Mouse (Mus musculus): ENCODE data around the gene Egr4. TPM values are rescaled to one million over a fixed set of nuclear protein-coding genes. Genes with fewer than 3 reads are reported as not detected.
A peak's percentile ranks its signal among the peaks of the same experiment; 100 is the strongest.

The Egr4 gene
- under 1 TPM in 1 of 2 experiments, not detected in 1; 0.21 TPM for total RNA-seq (2021)
- long read RNA-seq, experiment 1: 0 reads
- long read RNA-seq, experiment 2: 0 reads

DNA sequence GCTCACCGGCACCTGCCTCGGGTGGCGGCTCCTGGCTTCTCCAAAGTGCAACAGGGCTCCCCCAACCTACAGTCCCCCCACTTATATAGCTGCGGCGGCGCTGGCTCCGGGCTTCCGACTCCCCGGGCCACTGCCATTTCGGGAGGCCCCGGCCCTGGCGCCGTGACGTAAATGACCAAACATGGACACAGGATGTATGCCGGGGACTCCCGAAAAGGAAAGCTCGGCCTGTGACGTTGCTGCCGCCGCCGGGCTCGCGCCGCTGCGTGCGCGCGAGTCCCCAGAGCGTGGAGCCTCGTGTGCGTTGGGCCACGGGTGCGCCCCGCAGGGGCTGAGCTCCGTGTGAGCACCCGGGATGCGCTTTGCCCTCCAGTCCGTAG, at the start of gene Egr4:
Egr4 (minus strand) TSS at position 59 of the 380 bp plus-strand sequence.
- DNase-seq: peak; percentile 64

DNA sequence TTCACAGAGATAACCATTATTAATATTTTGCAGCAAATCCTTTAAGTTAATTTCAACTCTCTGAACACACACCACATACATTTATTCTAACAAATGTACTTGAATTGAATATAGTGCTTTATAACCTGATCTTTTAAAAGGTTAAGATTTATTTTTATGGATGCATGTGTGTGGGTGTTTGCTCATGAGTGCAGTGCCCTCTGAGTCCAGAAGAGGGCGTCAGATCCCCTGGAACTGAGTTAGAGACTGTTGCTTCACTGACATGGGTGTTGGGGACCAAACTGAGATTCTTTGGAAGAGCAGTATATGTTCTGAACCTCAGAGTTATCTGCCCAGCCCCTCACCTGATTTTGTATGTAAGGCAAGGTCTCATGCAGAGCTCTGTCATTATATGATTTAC, 49.0 kb upstream of the Egr4 start:
- DNase-seq: no peak

DNA sequence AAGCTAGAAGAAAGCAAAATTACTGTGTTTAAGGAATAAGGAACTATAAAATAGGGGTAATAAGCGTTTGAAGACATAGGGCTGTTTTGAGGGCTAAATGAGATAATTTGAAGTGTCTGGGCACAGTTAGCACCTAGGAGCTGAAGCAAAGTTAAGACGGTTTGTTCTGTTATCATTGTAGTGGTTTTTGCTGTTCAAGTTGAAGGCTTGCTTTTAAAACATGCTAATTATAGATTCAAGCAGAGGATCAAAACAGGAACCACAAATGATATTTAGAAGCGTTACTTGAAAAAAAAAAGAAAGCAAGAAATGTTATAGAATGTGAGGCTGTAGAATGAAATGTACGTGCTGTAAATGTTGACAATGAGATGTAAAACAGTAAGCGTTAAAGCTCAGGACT, 34.3 kb upstream of the Egr4 start:
- DNase-seq: no peak

DNA sequence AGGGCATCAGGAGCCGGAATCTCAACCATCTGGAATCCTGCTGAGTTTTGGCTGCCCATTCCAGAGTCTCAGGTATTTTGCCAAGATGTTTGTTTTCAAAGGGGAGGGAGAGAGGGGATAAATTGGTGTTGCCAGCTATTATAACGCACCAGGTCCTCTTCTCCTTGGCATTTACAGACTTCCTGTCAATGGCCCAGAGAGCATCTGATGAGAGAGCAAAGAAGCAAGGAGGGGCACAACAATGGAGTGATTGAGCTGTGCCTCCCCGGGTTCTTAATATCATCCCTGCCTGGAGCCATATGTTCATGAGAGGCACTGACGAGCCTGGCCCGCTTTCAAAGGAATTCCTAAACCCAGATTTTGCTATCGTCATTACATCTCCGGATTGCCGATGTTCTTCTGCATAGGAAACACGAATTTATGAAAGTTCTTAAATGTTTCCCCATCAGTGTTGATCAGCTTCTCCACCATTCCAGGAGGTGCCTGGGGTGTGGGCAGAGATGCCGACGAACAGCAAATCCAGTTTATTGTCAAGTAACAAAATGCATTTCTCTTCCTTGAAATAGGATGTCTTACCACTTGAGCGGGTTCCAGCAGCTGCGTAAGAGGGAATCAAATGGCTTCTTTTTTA, 31.0 kb upstream of the Egr4 start:
- no peak for DNase-seq

DNA sequence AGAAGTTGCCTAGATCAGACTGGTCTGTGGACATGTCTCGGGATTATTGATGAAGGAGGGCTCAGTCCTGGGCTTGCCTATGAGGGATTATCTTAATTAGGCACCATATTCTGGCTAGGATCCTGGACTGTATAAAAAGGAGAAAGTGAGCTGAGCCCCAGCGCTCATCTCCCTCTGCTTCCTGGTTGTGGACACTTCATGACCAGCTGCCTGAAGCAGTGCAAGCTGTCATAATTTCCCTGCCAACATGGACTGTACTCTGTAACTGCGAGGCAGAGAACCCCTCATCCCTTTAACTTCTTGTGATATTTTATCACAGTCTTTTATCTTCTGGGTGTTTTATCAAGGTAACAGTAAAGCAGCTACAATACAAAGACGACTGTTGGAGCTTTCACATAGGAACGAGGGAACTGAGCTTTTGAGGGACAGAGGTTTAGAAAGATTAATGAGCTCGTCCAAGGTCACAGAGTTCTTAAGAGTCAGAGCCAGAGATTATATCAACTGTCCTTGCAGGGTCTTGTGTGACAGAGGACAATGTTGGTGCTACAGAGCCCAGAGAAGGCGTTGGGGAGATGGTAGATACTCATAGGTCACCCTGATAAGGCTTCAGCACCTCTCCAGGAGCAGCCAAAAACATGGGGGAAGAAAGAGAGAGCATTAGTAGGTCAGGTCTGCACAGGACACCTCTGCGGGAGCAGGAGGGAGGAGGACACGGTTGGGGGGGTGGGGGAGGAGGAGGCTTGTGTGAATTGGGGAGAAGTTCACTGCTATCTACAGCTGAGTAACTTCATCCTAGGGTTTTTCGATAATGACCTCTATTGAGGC, 30.2 kb upstream of the Egr4 start:
- DNase-seq: no peak

DNA sequence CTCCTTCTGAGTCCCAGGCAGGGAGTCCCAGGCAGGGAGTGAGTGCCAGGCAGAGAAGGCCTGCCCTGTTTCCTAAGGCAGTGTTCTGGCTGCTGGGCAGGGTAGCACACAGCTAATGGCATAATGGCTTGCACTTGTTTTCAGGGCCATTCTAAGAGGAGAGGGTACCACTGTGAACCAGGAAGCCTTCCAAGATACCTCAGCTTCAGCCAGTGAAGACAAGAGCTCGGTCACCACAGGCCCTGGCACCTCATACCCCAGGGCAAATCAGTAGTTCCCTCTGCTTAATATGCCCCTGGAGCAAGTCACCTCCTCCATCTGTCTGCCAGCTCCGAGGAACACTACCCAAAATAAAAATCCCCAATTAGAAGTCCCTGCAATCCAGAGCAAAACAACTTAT, 9.4 kb upstream of the Egr4 start:
- DNase-seq: no peak

DNA sequence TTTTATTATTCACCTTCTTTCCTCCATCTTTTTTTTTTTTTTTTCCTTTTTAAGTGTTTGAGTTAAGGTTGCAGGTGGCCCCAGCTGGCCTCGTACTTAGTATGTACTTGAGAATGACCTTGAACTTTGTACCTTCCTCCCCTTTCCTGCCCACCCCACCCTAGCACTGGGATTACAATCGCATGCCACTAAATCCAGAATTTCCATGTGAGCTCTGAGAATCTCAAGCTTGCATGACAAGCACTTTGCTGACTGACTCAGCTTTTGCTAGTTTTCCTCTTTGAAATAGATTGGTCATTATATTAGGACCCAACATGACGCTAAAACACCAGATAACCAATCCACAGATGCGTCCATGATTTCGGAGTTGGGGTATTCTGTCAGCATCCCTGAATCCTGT, 8.6 kb upstream of the Egr4 start:
- no peak for DNase-seq

DNA sequence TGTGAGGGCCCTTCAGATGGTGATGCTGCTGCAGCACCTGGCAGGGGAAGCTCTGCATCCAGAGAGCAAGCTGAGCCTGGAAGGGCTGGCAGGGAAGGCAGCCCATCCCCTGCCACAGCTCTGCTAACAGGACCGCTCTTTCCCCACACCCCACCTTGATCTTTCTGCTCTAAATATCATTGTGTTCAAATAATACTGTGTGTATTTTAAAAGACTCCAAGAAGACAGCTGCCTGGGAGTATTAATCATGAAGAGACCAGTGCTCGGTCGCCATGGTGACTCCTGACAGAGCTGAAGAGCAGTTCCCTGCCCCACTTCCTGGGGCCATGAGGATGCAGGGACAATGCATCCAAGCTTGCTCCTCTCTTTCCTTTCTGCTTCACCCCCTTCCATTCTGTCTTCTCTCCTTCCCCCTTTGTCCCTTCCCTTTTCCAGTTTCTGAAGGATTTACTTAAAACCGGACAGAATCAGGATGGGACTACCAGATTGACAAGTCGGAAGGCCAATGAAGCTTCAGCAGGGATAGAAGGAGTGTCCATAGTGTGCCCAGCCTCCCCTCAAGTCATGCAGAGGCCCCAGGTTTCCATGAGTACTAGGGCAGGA, 4.8 kb upstream of the Egr4 start:
- no peak for DNase-seq

DNA sequence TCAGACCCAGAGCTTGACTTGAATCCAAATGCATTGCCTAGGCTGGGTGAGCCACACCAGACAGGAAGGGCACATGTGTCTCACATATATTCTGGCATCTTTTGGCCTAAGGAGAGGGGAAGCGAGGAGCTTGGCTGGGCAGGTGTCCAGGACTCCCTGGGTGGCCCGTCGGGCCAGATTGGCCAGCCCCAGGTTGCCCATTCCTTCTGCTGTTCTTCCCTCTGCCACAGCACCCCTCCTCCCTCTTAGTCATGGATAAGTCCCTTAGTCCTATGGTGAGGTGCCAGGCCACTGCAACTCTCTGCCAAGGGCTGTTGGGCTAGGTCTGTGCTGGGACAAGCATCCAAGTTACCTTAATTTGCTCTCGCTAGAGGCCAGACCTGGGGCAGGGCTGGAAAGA, 2.6 kb upstream of the Egr4 start:
- no peak for DNase-seq

DNA sequence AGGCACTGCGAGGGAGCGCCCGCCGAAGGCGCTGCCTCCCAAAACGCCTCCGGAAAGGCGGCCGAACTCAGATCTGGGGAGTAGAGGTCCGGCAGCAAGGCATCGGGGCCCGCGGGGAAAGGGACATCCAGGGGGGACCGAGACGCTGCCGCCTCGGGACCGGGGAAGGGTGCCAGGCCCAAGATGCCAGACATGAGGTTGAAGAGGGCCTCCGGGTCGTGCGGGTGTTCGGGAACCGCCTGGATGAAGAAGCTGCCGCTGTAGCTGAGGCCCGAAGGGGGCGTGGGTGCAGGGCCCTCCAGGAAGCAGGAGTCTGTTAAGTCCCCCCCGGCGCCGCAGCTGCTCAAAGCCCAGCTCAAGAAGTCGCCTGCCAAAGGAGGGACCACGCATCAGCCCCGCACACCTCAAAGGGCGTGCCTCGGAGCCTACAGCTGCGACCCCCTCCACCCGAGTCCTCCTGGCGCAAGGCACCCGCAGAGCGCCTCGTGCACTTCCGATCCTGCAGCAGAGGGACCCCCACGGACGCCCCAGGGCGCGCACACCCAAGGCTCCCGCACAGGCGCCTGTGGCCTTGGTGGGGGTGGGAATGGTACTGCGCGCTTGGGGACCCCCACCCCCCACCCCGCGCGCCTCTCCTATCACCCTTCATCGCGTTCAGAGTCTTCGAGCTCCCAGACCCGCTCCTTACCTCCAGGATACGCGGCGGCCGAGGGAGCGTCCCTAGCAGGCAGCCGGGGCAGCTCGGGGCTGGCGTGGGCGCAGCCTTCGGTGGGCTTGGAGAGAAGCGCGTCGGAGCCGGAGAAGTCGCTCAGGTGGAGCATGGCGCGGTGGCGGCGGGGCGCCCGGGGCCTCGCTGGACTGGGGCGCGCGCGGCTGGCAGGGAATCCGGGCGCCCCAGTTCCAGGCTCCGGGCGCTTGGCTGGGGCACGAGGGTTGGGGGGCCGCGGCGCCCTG, 535 bp downstream of the Egr4 start:
- peak; percentile 3 for DNase-seq

DNA sequence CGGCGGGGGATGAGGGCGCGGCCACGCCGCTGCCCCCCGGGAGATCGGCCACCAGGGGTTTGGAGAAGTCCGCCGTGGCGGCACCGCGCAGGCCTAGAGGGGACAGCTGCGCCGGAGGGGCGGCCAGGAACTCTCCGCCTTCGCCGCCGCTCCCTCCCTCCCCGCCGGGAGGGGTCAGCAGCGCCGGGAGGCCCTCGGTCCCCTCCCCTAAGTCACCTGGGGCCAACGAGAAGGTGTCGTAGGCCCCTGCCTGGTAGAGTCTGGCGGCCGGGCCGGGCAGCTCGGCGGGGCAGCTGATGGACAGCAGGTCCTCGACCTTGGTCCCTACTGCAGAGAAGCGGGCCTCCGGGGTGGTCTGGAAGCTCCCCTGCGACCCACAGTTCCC, 1.3 kb downstream of the Egr4 start:
- no peak for DNase-seq

DNA sequence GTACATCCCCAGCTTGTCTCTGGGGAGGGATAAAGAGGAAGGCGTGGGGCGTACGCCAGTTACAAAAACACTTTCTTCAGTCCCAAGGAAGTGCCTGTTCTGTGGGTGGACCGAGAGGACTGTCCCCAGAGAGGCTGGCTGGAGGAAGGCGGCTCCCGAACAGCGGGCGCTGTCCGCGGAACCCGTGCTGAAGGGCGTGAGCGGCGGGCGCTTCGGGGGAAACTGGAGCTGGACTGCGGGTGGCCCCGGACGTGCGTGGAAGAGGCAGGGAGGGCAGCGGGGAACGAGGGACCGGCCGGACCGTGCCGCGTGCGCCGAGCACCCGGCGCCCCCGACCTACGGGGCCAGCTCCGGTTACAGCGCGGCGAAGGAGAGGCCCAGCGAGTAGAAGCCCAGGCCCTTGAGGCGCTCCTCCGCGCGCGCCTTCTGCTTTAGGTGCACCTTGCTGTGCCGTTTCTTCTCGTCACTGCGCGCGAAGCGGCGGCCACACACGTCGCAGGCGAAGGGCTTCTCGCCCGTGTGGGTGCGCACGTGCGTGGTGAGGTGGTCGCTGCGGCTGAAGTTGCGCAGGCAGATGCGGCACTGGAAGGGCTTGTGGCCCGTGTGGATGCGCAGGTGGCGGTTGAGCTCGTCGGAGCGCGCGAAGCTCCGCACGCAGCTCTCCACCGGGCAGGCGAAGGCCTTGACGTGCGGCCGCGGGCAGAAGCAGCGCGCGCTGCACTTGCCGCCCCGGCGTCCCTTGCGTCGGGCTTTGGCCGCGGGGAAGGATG, 1.9 kb downstream of the Egr4 start:
- peak; percentile 84 for DNase-seq

DNA sequence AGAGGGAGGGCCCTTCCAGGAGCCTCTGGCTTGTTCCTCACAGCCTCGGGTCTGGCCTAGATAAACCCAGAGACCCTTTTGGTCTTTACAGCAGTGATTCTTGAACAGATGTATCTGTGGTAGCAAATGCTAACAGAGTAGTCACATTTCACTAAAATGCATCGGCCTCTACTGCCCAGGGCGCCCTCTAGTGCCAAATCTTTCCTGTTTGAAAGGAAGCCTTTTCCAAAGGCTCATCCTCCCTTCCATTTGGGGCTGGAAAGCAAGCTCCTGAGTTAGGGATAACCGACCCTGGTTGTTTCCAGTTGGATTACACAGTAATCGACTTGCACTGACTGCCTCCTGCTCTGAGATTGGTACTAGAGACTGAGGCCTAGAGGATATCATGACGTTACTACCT, 2.9 kb downstream of the Egr4 start:
- DNase-seq: peak; percentile 76

DNA sequence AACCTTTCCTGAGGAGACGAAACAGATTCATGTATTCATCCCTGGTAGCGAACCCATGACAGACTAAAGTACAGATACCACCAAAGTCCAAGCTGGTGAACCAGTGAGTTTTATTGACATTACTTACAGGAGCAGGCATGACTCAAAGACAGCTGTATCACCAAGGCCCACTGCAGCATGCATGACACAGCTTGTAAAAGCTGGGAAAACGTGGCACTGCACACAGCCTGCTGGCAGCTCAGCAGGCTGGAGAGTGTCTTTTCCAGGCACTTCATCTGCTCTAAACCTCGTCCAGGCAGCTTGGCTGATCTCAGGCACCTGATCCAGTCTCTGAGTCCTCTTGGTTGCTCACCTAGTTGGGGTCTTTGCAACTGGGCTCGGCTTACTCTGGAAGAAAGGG, 4.8 kb downstream of the Egr4 start:
- DNase-seq: no peak

DNA sequence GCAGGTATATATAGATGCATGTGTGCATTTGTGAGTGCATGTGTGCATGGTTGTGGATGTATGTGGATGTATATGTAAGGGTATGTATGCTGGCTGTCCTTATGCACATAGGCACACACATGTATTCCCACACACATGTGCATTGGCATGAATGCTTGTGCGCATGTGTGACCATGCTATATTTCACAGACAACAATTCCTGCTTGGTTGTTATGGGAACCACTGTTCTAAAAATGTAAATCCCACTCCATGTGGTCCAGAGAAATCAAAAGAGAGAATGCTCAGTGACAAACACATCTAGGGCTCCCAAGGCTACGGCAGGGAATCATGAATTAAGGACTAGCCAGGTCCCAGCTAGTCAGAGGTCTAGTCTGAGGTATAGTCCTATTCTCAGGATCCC, 8.5 kb downstream of the Egr4 start:
- no peak for DNase-seq

DNA sequence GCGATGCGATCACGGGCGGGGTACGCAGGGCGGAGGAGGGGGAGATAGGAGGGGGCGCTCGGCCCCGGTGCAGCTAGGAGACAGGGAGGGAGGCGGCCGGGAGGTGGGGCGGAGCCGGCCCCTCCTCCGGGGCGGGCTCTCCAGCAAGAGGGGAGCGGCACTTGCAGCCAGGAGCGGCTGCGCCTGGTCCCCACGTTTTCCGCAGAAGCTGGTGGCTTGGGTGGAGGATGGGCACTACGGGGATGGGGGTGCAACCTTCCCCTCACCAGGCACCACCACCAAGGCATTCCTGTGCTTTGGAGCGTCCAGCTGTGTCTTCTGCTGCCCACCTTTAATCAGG, 10.5 kb downstream of the Egr4 start, which contains the start of gene Fbxo41:
Fbxo41 (minus strand) TSS at position 84 of the 340 bp plus-strand sequence.
- DNase-seq: peak; percentile 46

DNA sequence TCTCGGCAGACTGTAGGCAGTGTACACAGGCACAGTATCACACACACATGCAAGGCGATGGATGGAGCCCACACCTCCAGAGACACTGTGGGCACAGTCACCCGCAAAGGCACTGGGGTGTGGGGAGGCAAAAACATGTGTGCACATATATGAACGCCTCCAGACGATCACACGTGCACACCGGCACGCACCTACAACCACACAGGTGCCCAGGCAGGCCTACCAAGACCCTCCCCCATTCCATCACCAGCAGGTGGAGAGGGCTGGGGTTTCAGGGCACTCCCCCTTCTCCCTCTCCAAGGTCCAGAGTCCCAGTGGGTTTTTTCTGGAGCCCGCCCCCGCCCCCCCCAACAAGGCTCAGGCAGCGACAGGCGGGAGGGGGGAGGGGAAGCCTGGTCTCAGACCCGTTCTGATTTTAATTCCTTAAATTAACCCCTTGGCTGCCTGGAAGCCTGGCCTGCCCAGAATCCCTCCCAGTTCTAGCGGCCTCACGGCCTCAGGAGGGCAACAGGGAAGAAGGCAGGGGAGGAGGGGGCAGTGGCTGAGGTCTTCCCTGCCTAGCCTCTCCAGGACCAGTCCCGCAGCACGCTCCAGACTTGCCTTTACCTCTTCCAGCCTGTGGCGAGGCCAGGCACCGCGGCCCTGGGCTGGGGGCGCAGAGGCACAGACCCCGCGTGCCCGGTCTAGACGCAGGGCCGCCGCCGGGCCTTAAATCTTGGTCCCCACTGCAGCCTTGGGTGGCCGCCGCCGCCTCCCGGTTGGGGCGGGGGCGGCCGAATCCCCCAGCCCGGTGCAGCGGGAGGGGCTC, 11.1 kb downstream of the Egr4 start:
- DNase-seq: no peak

DNA sequence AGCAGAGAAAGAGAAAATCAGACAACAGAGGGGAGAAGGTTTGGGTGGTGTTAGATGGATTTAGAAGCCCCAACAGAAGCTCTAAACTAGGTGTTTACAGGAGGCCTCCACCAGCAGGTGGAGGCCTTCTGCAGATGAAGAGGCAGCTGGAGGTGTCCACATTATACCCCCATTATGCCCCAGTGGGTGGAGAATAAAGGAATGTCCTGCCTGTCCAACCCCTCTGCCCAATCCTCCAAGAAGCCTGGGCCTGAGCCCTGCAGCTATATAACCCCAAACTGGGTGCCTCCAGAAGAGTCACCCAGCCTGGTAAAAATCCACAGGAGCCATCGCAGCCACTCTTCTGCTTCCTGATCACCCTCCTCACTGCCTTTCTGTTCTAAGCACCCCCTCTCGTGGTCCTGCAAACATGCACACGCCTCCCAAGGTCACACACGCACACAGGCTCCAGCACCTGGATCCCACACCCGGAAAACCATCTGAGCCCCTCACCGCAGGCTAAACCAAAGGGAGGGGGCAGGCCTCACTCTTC, 11.8 kb downstream of the Egr4 start:
- DNase-seq: no peak

DNA sequence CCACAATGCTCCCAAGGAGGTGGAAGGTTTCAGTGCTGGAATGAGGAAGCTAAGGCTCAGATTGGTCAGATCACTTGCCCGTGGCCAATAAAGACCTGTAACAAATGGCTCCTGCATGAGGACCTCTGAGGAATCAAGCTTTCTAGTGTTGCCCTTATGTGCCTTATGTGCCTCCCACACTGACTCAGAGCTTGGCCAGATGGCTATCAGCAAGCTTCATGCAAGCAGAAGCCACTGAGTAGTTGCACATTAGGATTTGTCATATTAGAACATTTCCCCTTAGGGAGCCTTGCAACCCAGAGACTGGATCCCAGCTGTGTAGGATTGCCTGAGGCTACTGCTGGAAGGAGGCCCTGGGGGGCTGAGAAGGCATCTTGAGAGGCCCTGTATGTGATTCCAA, 13.0 kb downstream of the Egr4 start:
- DNase-seq: no peak

DNA sequence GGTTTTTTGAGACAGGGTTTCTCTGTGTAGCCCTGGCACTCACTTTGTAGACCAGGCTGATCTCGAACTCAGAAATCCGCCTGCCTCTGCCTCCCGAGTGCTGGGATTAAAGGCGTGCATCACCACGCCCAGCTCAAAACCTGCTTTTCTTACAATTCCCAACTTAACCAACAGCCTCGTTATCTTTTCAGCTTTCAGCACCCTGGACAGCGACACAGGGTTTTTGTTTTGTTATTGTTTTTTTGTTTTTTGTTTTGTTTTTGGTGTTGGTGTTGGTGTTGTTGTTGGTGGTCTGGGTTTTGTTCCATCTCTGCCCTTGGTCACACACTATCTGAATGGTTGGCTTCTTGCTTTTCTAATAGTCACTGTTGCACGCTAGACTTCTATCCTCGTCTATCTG, 15.2 kb downstream of the Egr4 start:
- peak; percentile 21 for DNase-seq
